In genomic region chr14:23885539-23885938, GRCm38 (mm10) we compare ENCODE assay signal across 8 mouse cellular contexts.
DNase-seq lines count a peak whose midpoint lies in the region; ATAC-seq lines count a peak whose summit lies in the region.

No protein-coding gene starts in this region.

- no peak overlapping the region for H3K4me3 ChIP-seq in embryonic facial prominence, embryonic 14.5 days (ENCODE audit: low read depth, low read length)
- H3K4me3 ChIP-seq in embryonic facial prominence, embryonic 10.5 days = no peak overlapping the region
- H3K4me3 ChIP-seq in hindbrain, embryonic 10.5 days = no peak overlapping the region

- peaks cover 5% of the 10 kb centered on the region for H3K4me1 ChIP-seq in embryonic facial prominence, embryonic 14.5 days (ENCODE audit: control insufficient read depth, insufficient read depth, low read length)
- peaks cover 7% of the 10 kb centered on the region for H3K4me1 ChIP-seq in embryonic facial prominence, embryonic 10.5 days
- 0 out of 2 replicates have a peak, but pooled peaks cover 3% of the 10 kb centered on the region for H3K4me1 ChIP-seq in hindbrain, embryonic 10.5 days (replicated peaks)

- no peak overlapping the region for H3K27ac ChIP-seq in embryonic facial prominence, embryonic 14.5 days (replicated peaks; ENCODE audit: low read depth, low read length)
- H3K27ac ChIP-seq in embryonic facial prominence, embryonic 10.5 days (replicated peaks) = no peak overlapping the region
- H3K27ac ChIP-seq in hindbrain, embryonic 10.5 days = no peak overlapping the region

- 0 out of 2 replicates have a peak, but pooled peaks have one; percentile 22 for ATAC-seq in embryonic facial prominence, embryonic 14.5 days (ENCODE audit: low read depth)

- no peak for DNase-seq in embryonic facial prominence, embryonic 14.5 days (ENCODE audit: low spot score)
- DNase-seq in embryonic facial prominence, embryonic 10.5 days (ENCODE audit: low spot score) = no peak
- peak; percentile 70 for DNase-seq in NIH3T3 (ENCODE audit: low read depth)
- DNase-seq in heart, adult 18-20 months = peak; percentile 47 to 66
- DNase-seq in layer of hippocampus, postnatal 36 days = peak; percentile 75 to 80
- peak; percentile 30 for DNase-seq in right cerebral cortex, postnatal 4 days
- no peak for DNase-seq in thymus, postnatal 36 days
- no peak for DNase-seq in hindbrain, embryonic 10.5 days (ENCODE audit: low spot score)

- H3K9me3 ChIP-seq in embryonic facial prominence, embryonic 14.5 days (ENCODE audit: control insufficient read depth, low read length) = no peaks in the 10 kb centered on the region
- no peaks in the 10 kb centered on the region for H3K9me3 ChIP-seq in embryonic facial prominence, embryonic 10.5 days
- no peaks in the 10 kb centered on the region for H3K9me3 ChIP-seq in hindbrain, embryonic 10.5 days

- WGBS in embryonic facial prominence, embryonic 14.5 days = 51% methylated on average over 6 of the region's 6 CpGs
- WGBS in embryonic facial prominence, embryonic 10.5 days = 62% methylated on average over 6 of the region's 6 CpGs
- WGBS in hindbrain, embryonic 10.5 days = 71% methylated on average over 6 of the region's 6 CpGs

- H3K36me3 ChIP-seq in embryonic facial prominence, embryonic 14.5 days (ENCODE audit: control insufficient read depth, insufficient read depth, low read length) = no peaks in the 10 kb centered on the region
- no peaks in the 10 kb centered on the region for H3K36me3 ChIP-seq in embryonic facial prominence, embryonic 10.5 days (replicated peaks)
- H3K36me3 ChIP-seq in hindbrain, embryonic 10.5 days = no peaks in the 10 kb centered on the region

- H3K4me2 ChIP-seq in embryonic facial prominence, embryonic 14.5 days (ENCODE audit: low read depth, low read length) = no peak overlapping the region

- H3K9ac ChIP-seq in embryonic facial prominence, embryonic 14.5 days (ENCODE audit: low read depth, low read length) = no peak overlapping the region

- no peaks in the 10 kb centered on the region for H3K27me3 ChIP-seq in embryonic facial prominence, embryonic 14.5 days (replicated peaks; ENCODE audit: control insufficient read depth, insufficient read depth, low read length)
- H3K27me3 ChIP-seq in embryonic facial prominence, embryonic 10.5 days (replicated peaks; ENCODE audit: low read depth, poor library complexity, severe bottlenecking) = no peaks in the 10 kb centered on the region
- no peaks in the 10 kb centered on the region for H3K27me3 ChIP-seq in hindbrain, embryonic 10.5 days (ENCODE audit: insufficient read depth, poor library complexity, severe bottlenecking)

Comparison
In these comparisons a context has a peak if more than half of its experiments do, and no peak if none do; other contexts are left out.
1. DNase-seq: peak in NIH3T3 (single experiment), heart, adult 18-20 months (2 of 2), layer of hippocampus, postnatal 36 days (2 of 2) and right cerebral cortex, postnatal 4 days (single experiment); none in embryonic facial prominence, embryonic 14.5 days (single experiment), embryonic facial prominence, embryonic 10.5 days (single experiment), thymus, postnatal 36 days (0 of 2) and hindbrain, embryonic 10.5 days (single experiment).